Mouse (Mus musculus) stomach, embryonic 16.5 days (tissue): ENCODE data around the gene Cfh. TPM values are rescaled to one million over a fixed set of nuclear protein-coding genes. Genes with fewer than 3 reads are reported as not detected.
"Not testable (repeated sequence)": the region's sequence is repeated elsewhere in the genome, so short reads cannot be mapped to it uniquely, and the experiment has no call there.

Experiments used
- ATAC-seq: fragments of 200-750 bp; cut with Nextera tagmentation; 2 replicates; pipeline ENCODE4 v1.8.0; 2017; ENCODE audit warnings: moderate number of reproducible peaks, moderate TSS enrichment; ENCODE audit not compliant: insufficient read depth, low FRiP score
- H3K27ac ChIP-seq: fragments of 300-500 bp; sonication (generic); 2 replicates; pipeline ENCODE4 v1.5.1; 2014; ENCODE audit warnings: low read length
- H3K27me3 ChIP-seq: fragments of 300-500 bp; sonication (generic); 2 replicates; pipeline ENCODE4 v1.6.1; 2014; ENCODE audit warnings: low read length, control low read depth, mixed read lengths; ENCODE audit not compliant: control insufficient read depth, insufficient read depth
- H3K36me3 ChIP-seq: fragments of 300-500 bp; sonication (generic); 2 replicates; pipeline ENCODE4 v1.6.1; 2014; ENCODE audit warnings: low read length; ENCODE audit not compliant: control insufficient read depth, insufficient read depth
- H3K4me1 ChIP-seq: fragments of 300-500 bp; sonication (generic); 2 replicates; pipeline ENCODE4 v1.6.1; 2014; ENCODE audit warnings: low read length, control low read depth, mixed read lengths; ENCODE audit not compliant: control insufficient read depth, insufficient read depth
- H3K4me2 ChIP-seq: fragments of 300-500 bp; sonication (generic); 2 replicates; pipeline ENCODE4 v1.6.1; 2014; ENCODE audit warnings: low read depth, low read length, mixed read lengths
- H3K4me3 ChIP-seq: fragments of 300-500 bp; sonication (generic); replicated peaks from 2 replicates; pipeline ENCODE4 v1.5.1; 2014; ENCODE audit warnings: mild to moderate bottlenecking, low read length
- H3K9ac ChIP-seq: fragments of 300-500 bp; sonication (generic); 2 replicates; pipeline ENCODE4 v1.6.1; 2014; ENCODE audit warnings: low read length
- H3K9me3 ChIP-seq: fragments of 300-500 bp; sonication (generic); replicated peaks from 2 replicates; pipeline ENCODE4 v1.6.1; 2016; ENCODE audit warnings: low read length, control low read depth; ENCODE audit not compliant: control insufficient read depth
- WGBS: fragments of 180-500 bp; shearing (Covaris S2); extraction: QIAGEN DNeasy Blood & Tissue Kit; methylation state at CpG from one replicate; pipeline ENCODE4 v1.1.7; 2014; 5-methylcytosine and 5-hydroxymethylcytosine counted together
- polyA plus RNA-seq: library from polyadenylated mRNA; unstranded; fragments of >200 nt; fragmentation: Nextera tagmentation; extraction: Ambion mirVana; gene quantifications from 2 replicates; pipeline ENCODE4 v1.2.1, GENCODE M21; 2015

Cfh gene
- 9.2 and 9.8 TPM in 2 replicates for polyA plus RNA-seq

GRCm38 (mm10) chr1:140183664-140184063 is at the start of gene Cfh:
TSS of gene Cfh (minus strand) at chr1:140183764.
- H3K9ac ChIP-seq, H3K4me3 ChIP-seq, H3K9me3 ChIP-seq, ATAC-seq, H3K36me3 ChIP-seq, H3K4me1 ChIP-seq, H3K27me3 ChIP-seq, H3K27ac ChIP-seq, H3K4me2 ChIP-seq: not testable (repeated sequence)

GRCm38 (mm10) chr1:140226673-140227072 is 43.1 kb upstream of the Cfh start:
- Histone ChIP-seq H3K9me3 (no peaks in the 10 kb centered on the region), H3K36me3 (no peaks in the 10 kb centered on the region), H3K4me3 (no peak overlapping the region), H3K27me3 (no peaks in the 10 kb centered on the region), H3K4me2 (no peak overlapping the region), H3K9ac (no peak overlapping the region), H3K4me1 (no peaks in the 10 kb centered on the region; the same call in 1 of the 2 replicates), H3K27ac (no peak overlapping the region)
- WGBS: 47% methylated on average over 8 of the region's 8 CpGs
- peak; percentile 73 for ATAC-seq

- H3K27ac ChIP-seq: no peak overlapping the region
- no peaks in the 10 kb centered on the region; the same call in 1 of the 2 replicates for H3K4me1 ChIP-seq
- no peak overlapping the region for H3K9ac ChIP-seq
- no peak overlapping the region for H3K4me3 ChIP-seq
- no peaks in the 10 kb centered on the region for H3K27me3 ChIP-seq
- WGBS: 46% methylated on average over 2 of the region's 3 CpGs
- no peaks in the 10 kb centered on the region for H3K9me3 ChIP-seq
- H3K4me2 ChIP-seq: no peak overlapping the region
- peak; percentile 25; the same call in 1 of the 2 replicates for ATAC-seq
- H3K36me3 ChIP-seq: no peaks in the 10 kb centered on the region
Measured at GRCm38 (mm10) chr1:140225221-140225620, 41.7 kb upstream of the Cfh start.

GRCm38 (mm10) chr1:140205329-140205728 is 21.8 kb upstream of the Cfh start:
- no peak for ATAC-seq

GRCm38 (mm10) chr1:140188500-140188899 is 4.9 kb upstream of the Cfh start:
- not testable (repeated sequence) for H3K9me3 ChIP-seq, H3K27me3 ChIP-seq, ATAC-seq, H3K9ac ChIP-seq, H3K4me2 ChIP-seq, H3K4me1 ChIP-seq, H3K36me3 ChIP-seq, H3K27ac ChIP-seq, H3K4me3 ChIP-seq
- WGBS: 94% methylated on average over 2 of the region's 2 CpGs

More at GRCm38 (mm10) chr1:140205329-140205728, 21.8 kb upstream of the Cfh start:
- WGBS: 72% methylated on average over 2 of the region's 2 CpGs
- Histone ChIP-seq H3K36me3 (no peaks in the 10 kb centered on the region), H3K9ac (no peak overlapping the region), H3K9me3 (no peaks in the 10 kb centered on the region), H3K4me1 (no peaks in the 10 kb centered on the region), H3K27me3 (no peaks in the 10 kb centered on the region), H3K4me2 (no peak overlapping the region), H3K27ac (no peak overlapping the region), H3K4me3 (no peak overlapping the region)

GRCm38 (mm10) chr1:140183208-140183607 is 356 bp downstream of the Cfh start:
- no peaks in the 10 kb centered on the region for H3K4me1 ChIP-seq
- ATAC-seq: no peak
- no peak overlapping the region for H3K4me2 ChIP-seq
- H3K9ac ChIP-seq: no peak overlapping the region
- H3K36me3 ChIP-seq: no peaks in the 10 kb centered on the region
- 25% methylated on average over 2 of the region's 2 CpGs for whole genome bisulfite sequencing
- H3K27me3 ChIP-seq: no peaks in the 10 kb centered on the region
- H3K27ac ChIP-seq: no peak overlapping the region
- H3K9me3 ChIP-seq: no peaks in the 10 kb centered on the region
- H3K4me3 ChIP-seq: no peak overlapping the region

GRCm38 (mm10) chr1:140180125-140180524 is 3.4 kb downstream of the Cfh start:
- ATAC-seq: no peak
- Histone ChIP-seq H3K27ac (no peak overlapping the region), H3K9me3 (no peaks in the 10 kb centered on the region), H3K4me3 (no peak overlapping the region), H3K36me3 (no peaks in the 10 kb centered on the region), H3K4me2 (no peak overlapping the region), H3K9ac (no peak overlapping the region), H3K27me3 (no peaks in the 10 kb centered on the region), H3K4me1 (no peaks in the 10 kb centered on the region)
- WGBS: 60% methylated on average over 1 of the region's 1 CpGs

GRCm38 (mm10) chr1:140175442-140175841 is 8.1 kb downstream of the Cfh start:
- Histone ChIP-seq H3K27me3 (no peaks in the 10 kb centered on the region), H3K27ac (no peak overlapping the region), H3K4me1 (no peaks in the 10 kb centered on the region), H3K9ac (no peak overlapping the region), H3K9me3 (no peaks in the 10 kb centered on the region), H3K4me3 (no peak overlapping the region), H3K36me3 (no peaks in the 10 kb centered on the region), H3K4me2 (no peak overlapping the region)
- WGBS: 61% methylated on average over 2 of the region's 2 CpGs
- ATAC-seq: no peak

- 26% methylated on average over 4 of the region's 4 CpGs for WGBS
- H3K4me1 ChIP-seq: no peaks in the 10 kb centered on the region
- H3K27me3 ChIP-seq: no peaks in the 10 kb centered on the region
- no peaks in the 10 kb centered on the region for H3K36me3 ChIP-seq
- H3K9me3 ChIP-seq: no peaks in the 10 kb centered on the region
- no peak for ATAC-seq
- H3K4me3 ChIP-seq: no peak overlapping the region
- peak overlapping the region; percentile 22; the same call in 1 of the 2 replicates for H3K4me2 ChIP-seq
- no peak overlapping the region for H3K27ac ChIP-seq
- no peak overlapping the region for H3K9ac ChIP-seq
Measured at GRCm38 (mm10) chr1:140171581-140172154, 11.9 kb downstream of the Cfh start.
